Comparison of ENCODE assay signal across 10 mouse cellular contexts in the genomic region with DNA sequence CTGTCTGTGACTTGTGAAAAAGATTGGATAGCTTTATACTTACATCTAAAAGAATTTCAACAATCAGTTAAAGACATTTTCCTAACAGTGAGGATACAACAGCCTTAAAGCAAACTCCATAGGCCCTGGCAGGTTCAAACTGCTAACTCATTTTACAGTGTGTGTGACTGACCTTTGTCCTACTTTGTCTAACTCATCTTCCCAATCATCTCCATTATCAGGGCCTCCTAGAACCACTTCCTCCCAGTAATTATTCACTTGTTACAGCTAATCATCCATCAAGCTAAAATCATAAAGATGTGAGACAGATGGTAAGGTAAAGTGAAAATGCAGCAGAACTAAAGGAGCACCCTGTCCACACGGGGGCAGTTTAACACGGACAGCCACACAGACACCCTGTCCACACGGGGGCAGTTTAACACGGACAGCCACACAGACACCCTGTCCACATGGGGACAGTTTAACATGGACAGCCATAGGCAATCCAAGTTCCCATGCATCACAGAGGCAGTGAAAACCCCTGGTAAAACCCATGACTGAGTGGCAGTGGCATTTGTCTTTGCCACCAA. TPM values are rescaled to one million over a fixed set of nuclear protein-coding genes. Genes with fewer than 3 reads are reported as not detected.
DNase-seq lines count a peak whose midpoint lies in the region; ATAC-seq and TF ChIP-seq lines count a peak whose summit lies in the region.
"Had no signal": no experiment of that assay in that cellular context is flagged by ENCODE, and none has a peak within 500 bp of the region (broad histone marks: within the 10 kb centered on the region; RNA-seq: fewer than 3 reads in every experiment).

No protein-coding gene starts in this region.

- H3K4me1 ChIP-seq in spleen, adult 2 months (ENCODE audit: control insufficient read depth, insufficient read depth, insufficient read length) = peaks cover 7% of the 10 kb centered on the region; the same call in 1 of the 2 replicates
- H3K4me1 ChIP-seq in kidney, postnatal 0 days (replicated peaks; ENCODE audit: insufficient read depth, low read length) = 0 out of 2 replicates have a peak, but pooled peaks cover 4% of the 10 kb centered on the region
- H3K4me1 ChIP-seq in stomach, postnatal 0 days (replicated peaks; ENCODE audit: control insufficient read depth, insufficient read depth) = no peaks in the 10 kb centered on the region

- H3K27ac ChIP-seq in gastrocnemius, adult 2 months = no peak overlapping the region
- no peak overlapping the region for H3K27ac ChIP-seq in spleen, adult 2 months (ENCODE audit: insufficient read depth, low read length)
- H3K27ac ChIP-seq in kidney, postnatal 0 days = no peak overlapping the region
- no peak overlapping the region for H3K27ac ChIP-seq in stomach, postnatal 0 days (replicated peaks)

- intact Hi-C loops in gastrocnemius, adult 2 months (cut with DNase I) = no loop called here

- TF ChIP-seq EP300 in stomach, postnatal 0 days (optimal IDR thresholded peaks at IDR 0.05) = no peak

- H3K9ac ChIP-seq in kidney, postnatal 0 days (ENCODE audit: low read depth, low read length) = no peak overlapping the region
- H3K9ac ChIP-seq in stomach, postnatal 0 days (ENCODE audit: low read length) = no peak overlapping the region

- no peak overlapping the region for H3K4me2 ChIP-seq in kidney, postnatal 0 days (ENCODE audit: low read length)
- H3K4me2 ChIP-seq in stomach, postnatal 0 days (replicated peaks; ENCODE audit: low read depth) = no peak overlapping the region
- H3K4me2 ChIP-seq: midbrain, embryonic 11.5 days had no signal

- no peak for DNase-seq in gastrocnemius, adult 2 months
- no peak for DNase-seq in gastrocnemius, postnatal 25 days
- no peak for DNase-seq in spleen, adult 2 months (ENCODE audit: low read depth in 1 of 2, low spot score in 2 of 2)
- DNase-seq in spleen, postnatal 14 days (ENCODE audit: low spot score in 2 of 2) = no peak
- no peak for DNase-seq in kidney, postnatal 0 days (ENCODE audit: low spot score)
- DNase-seq in stomach, postnatal 0 days (ENCODE audit: low spot score) = no peak
- no peak for DNase-seq in neural tube, embryonic 10.5 days (ENCODE audit: extremely low spot score, low spot score)
- DNase-seq in right cerebral cortex, adult 2 months (ENCODE audit: low spot score in 2 of 2) = no peak

- WGBS in spleen, adult 2 months = 20% methylated on average over 4 of the region's 4 CpGs
- WGBS in kidney, postnatal 0 days = 44% methylated on average over 4 of the region's 4 CpGs
- 36% methylated on average over 4 of the region's 4 CpGs for WGBS in stomach, postnatal 0 days

- H3K36me3 ChIP-seq in spleen, adult 2 months (ENCODE audit: control insufficient read depth, insufficient read depth, low read length) = peaks cover 7% of the 10 kb centered on the region
- H3K36me3 ChIP-seq in kidney, postnatal 0 days (ENCODE audit: insufficient read depth, low read length) = no peaks in the 10 kb centered on the region
- H3K36me3 ChIP-seq in stomach, postnatal 0 days (ENCODE audit: control insufficient read depth, insufficient read depth, low read length) = no peaks in the 10 kb centered on the region

- no peak overlapping the region for H3K4me3 ChIP-seq in gastrocnemius, adult 2 months
- no peak overlapping the region for H3K4me3 ChIP-seq in spleen, adult 2 months (ENCODE audit: extremely low read depth, insufficient read depth, insufficient read length)
- H3K4me3 ChIP-seq in kidney, postnatal 0 days (replicated peaks; ENCODE audit: low read depth, low read length) = no peak overlapping the region
- no peak overlapping the region for H3K4me3 ChIP-seq in stomach, postnatal 0 days (ENCODE audit: low read depth, low read length)
- H3K4me3 ChIP-seq: erythroblast, embryonic 14.5 days had no signal

- no peak for ATAC-seq in kidney, postnatal 0 days (replicated peaks; ENCODE audit: low FRiP score, low read depth)
- no peak for ATAC-seq in stomach, postnatal 0 days (ENCODE audit: low FRiP score, low TSS enrichment)

- no peaks in the 10 kb centered on the region for H3K9me3 ChIP-seq in kidney, postnatal 0 days (replicated peaks; ENCODE audit: low read length)
- H3K9me3 ChIP-seq in stomach, postnatal 0 days (ENCODE audit: control insufficient read depth, low read length) = no peaks in the 10 kb centered on the region

- no peak for TF ChIP-seq POLR2A in spleen, adult 2 months (IDR thresholded peaks at IDR 0.05; ENCODE audit: low read depth, low read length)

- no peaks in the 10 kb centered on the region for H3K27me3 ChIP-seq in spleen, adult 2 months (ENCODE audit: control insufficient read depth, insufficient read depth, low read length)
- H3K27me3 ChIP-seq in kidney, postnatal 0 days (ENCODE audit: insufficient read depth, low read length) = no peaks in the 10 kb centered on the region
- no peaks in the 10 kb centered on the region for H3K27me3 ChIP-seq in stomach, postnatal 0 days (ENCODE audit: control insufficient read depth, insufficient read depth, low read length)

- TF ChIP-seq CTCF in gastrocnemius, adult 2 months (IDR thresholded peaks at IDR 0.05) = peak; percentile 46
- peak; percentile 40; the same call in 1 of the 2 replicates for TF ChIP-seq CTCF in spleen, adult 2 months (IDR thresholded peaks at IDR 0.05; ENCODE audit: extremely low read depth, insufficient read depth, insufficient read length, insufficient replicate concordance)
- TF ChIP-seq CTCF in kidney, postnatal 0 days (IDR thresholded peaks at IDR 0.05; ENCODE audit: low read depth) = peak; percentile 77
- peak; percentile 83 for TF ChIP-seq CTCF in stomach, postnatal 0 days (IDR thresholded peaks at IDR 0.05; ENCODE audit: low read depth)

RNA-seq across cellular contexts. Expression of gene Angptl1, which starts 23.2 kb away (rescaled TPM):
- total RNA-seq in gastrocnemius, adult 2 months (2021) = 10 to 100 TPM in 1 of 2 experiments, 1 to 10 TPM in 1; 8.1 to 14.2 TPM
- 10 to 100 TPM in 1 of 2 experiments, 1 to 10 TPM in 1; 7.4 to 15.8 TPM for total RNA-seq in gastrocnemius, postnatal 25 days (2021)
- polyA plus RNA-seq in spleen, adult 2 months (2012; rRNA removed) = 0.02 TPM in 1 of 2 replicates, not detected in the other
- 1.0 TPM in 2 replicates for polyA plus RNA-seq in kidney, postnatal 0 days (2015; fragmentation: Nextera tagmentation; extraction: Ambion mirVana)
- polyA plus RNA-seq in stomach, postnatal 0 days (2015; fragmentation: Nextera tagmentation; extraction: Ambion mirVana) = 7.6 and 8.0 TPM in 2 replicates
- polyA plus RNA-seq: erythroblast, embryonic 14.5 days had no signal
